28 mouse cellular contexts compared by ENCODE assay signal in genomic region chr12:117929768-117930167, GRCm38 (mm10).
"Had no signal": no experiment of that assay in that cellular context is flagged by ENCODE, and none has a peak within 500 bp of the region (broad histone marks: within the 10 kb centered on the region; RNA-seq: fewer than 3 reads in every experiment).

No protein-coding gene starts in this region.

- H3K27me3 ChIP-seq: embryonic facial prominence, embryonic 12.5 days; embryonic facial prominence, embryonic 13.5 days; embryonic facial prominence, embryonic 15.5 days; forebrain, embryonic 12.5 days; forebrain, embryonic 13.5 days; forebrain, embryonic 15.5 days had no signal

- H3K36me3 ChIP-seq: embryonic facial prominence, embryonic 10.5 days; embryonic facial prominence, embryonic 12.5 days; embryonic facial prominence, embryonic 13.5 days; embryonic facial prominence, embryonic 15.5 days; forebrain, embryonic 10.5 days; forebrain, embryonic 12.5 days; forebrain, embryonic 15.5 days had no signal

- H3K27ac ChIP-seq: embryonic facial prominence, embryonic 10.5 days; embryonic facial prominence, embryonic 12.5 days; embryonic facial prominence, embryonic 13.5 days; embryonic facial prominence, embryonic 15.5 days; forebrain, embryonic 10.5 days; forebrain, embryonic 12.5 days; forebrain, embryonic 13.5 days; forebrain, embryonic 15.5 days; gastrocnemius, adult 2 months had no signal

- DNase-seq: cerebellum, adult 18-20 months; cerebellum, adult 8-10 months; cerebellum, adult 9-10 months; cerebellum, adult 9-11 months; cerebellum, postnatal 10 days; cerebellum, postnatal 14 days; cerebellum, postnatal 25 days; cerebellum, postnatal 36 days; embryo, embryonic 11 days; forebrain, postnatal 0 days; gastrocnemius, adult 2 months; gastrocnemius, postnatal 10 days; gastrocnemius, postnatal 14 days; gastrocnemius, postnatal 25 days; gastrocnemius, postnatal 36 days; heart, adult 11 months; heart, adult 18-20 months had no signal

- H3K9me3 ChIP-seq: embryonic facial prominence, embryonic 10.5 days; embryonic facial prominence, embryonic 12.5 days; embryonic facial prominence, embryonic 13.5 days; embryonic facial prominence, embryonic 15.5 days; forebrain, embryonic 10.5 days; forebrain, embryonic 12.5 days; forebrain, embryonic 13.5 days; forebrain, embryonic 15.5 days had no signal

- H3K4me2 ChIP-seq: embryonic facial prominence, embryonic 12.5 days; embryonic facial prominence, embryonic 13.5 days; embryonic facial prominence, embryonic 15.5 days; forebrain, embryonic 12.5 days; forebrain, embryonic 13.5 days; forebrain, embryonic 15.5 days had no signal

- H3K4me3 ChIP-seq: embryonic facial prominence, embryonic 10.5 days; embryonic facial prominence, embryonic 12.5 days; embryonic facial prominence, embryonic 13.5 days; embryonic facial prominence, embryonic 15.5 days; erythroblast, embryonic 14.5 days; forebrain, embryonic 10.5 days; forebrain, embryonic 12.5 days; forebrain, embryonic 13.5 days; forebrain, embryonic 15.5 days; gastrocnemius, adult 2 months had no signal

- ATAC-seq: forebrain, embryonic 13.5 days; forebrain, embryonic 14.5 days; forebrain, embryonic 15.5 days; forebrain, embryonic 16.5 days; forebrain, postnatal 0 days had no signal

- H3K4me1 ChIP-seq: embryonic facial prominence, embryonic 10.5 days; embryonic facial prominence, embryonic 12.5 days; embryonic facial prominence, embryonic 13.5 days; embryonic facial prominence, embryonic 15.5 days; forebrain, embryonic 10.5 days; forebrain, embryonic 12.5 days; forebrain, embryonic 13.5 days; forebrain, embryonic 15.5 days had no signal

- H3K9ac ChIP-seq: embryonic facial prominence, embryonic 12.5 days; embryonic facial prominence, embryonic 13.5 days; embryonic facial prominence, embryonic 15.5 days; forebrain, embryonic 12.5 days; forebrain, embryonic 13.5 days; forebrain, embryonic 15.5 days; forebrain, postnatal 0 days had no signal
